Mouse (Mus musculus) CH12.LX (cell line): ENCODE data around the gene Dusp6. TPM values are rescaled to one million over a fixed set of nuclear protein-coding genes. Genes with fewer than 3 reads are reported as not detected.

Experiments used
- DNase-seq: peaks from one replicate; pipeline ENCODE4 v3.0.0-alpha.2; 2013; ENCODE audit errors: extremely low read depth
- H3K27ac ChIP-seq: 2 replicates; pipeline ENCODE4 v1.5.1; 2012; ENCODE audit warnings: low read depth, mild to moderate bottlenecking, control low read depth, moderate library complexity; ENCODE audit not compliant: insufficient read depth
- H3K27me3 ChIP-seq: replicated peaks from 2 replicates; pipeline ENCODE3; 2012; ENCODE audit warnings: inconsistent platforms
- H3K36me3 ChIP-seq, 2 experiments: replicated peaks in 1 of 2; 2 replicates each; pipeline versions ENCODE3 to v1.6.1; 2012; ENCODE audit warnings: inconsistent platforms in 1 of 2, low read length in 1 of 2, mild to moderate bottlenecking in 1 of 2, mixed read lengths in 1 of 2, moderate library complexity in 1 of 2; ENCODE audit not compliant: control insufficient read depth in 1 of 2, insufficient read depth in 1 of 2
- H3K4me1 ChIP-seq, 2 experiments: 2 replicates each; pipeline ENCODE4 v1.6.1; 2012; ENCODE audit warnings: inconsistent platforms in 1 of 2, moderate library complexity in 1 of 2; ENCODE audit not compliant: insufficient read depth in 2 of 2, control insufficient read depth in 1 of 2
- H3K4me2 ChIP-seq: 2 replicates; pipeline ENCODE4 v1.6.1; 2012; ENCODE audit warnings: low read depth, mild to moderate bottlenecking, control low read depth; ENCODE audit not compliant: poor library complexity, insufficient read depth, severe bottlenecking
- H3K4me3 ChIP-seq, 3 experiments: fragments of 150-350 bp in 1 of 3; sonication (generic) in 1 of 3; replicated peaks in 1 of 3; 2 replicates each; pipeline versions ENCODE3 to v1.5.1; 2011 to 2012; ENCODE audit warnings: low read depth in 2 of 3, low read length in 2 of 3, mild to moderate bottlenecking in 2 of 3, moderate library complexity in 2 of 3, control low read depth in 1 of 3, improper control_type of control experiment in 1 of 3, inconsistent platforms in 1 of 3, mixed read lengths in 1 of 3; ENCODE audit not compliant: poor library complexity in 1 of 3
- H3K79me2 ChIP-seq: replicated peaks from 2 replicates; pipeline ENCODE4 v1.6.1; 2012; ENCODE audit warnings: mild to moderate bottlenecking, moderate library complexity; ENCODE audit not compliant: control insufficient read depth, poor library complexity, insufficient read depth, severe bottlenecking; ENCODE audit errors: extremely low read depth
- H3K9ac ChIP-seq: 2 replicates; pipeline ENCODE4 v1.6.1; 2012; ENCODE audit warnings: low read depth, mild to moderate bottlenecking, control low read depth, moderate library complexity; ENCODE audit not compliant: insufficient read depth
- H3K9me3 ChIP-seq: replicated peaks from 2 replicates; pipeline ENCODE3; 2012; ENCODE audit warnings: low read length, inconsistent platforms, mixed read lengths
- BHLHE40 ChIP-seq: IDR thresholded peaks from 2 replicates; pipeline ENCODE4 v1.6.1; 2011; ENCODE audit warnings: mild to moderate bottlenecking, low read depth, low read length, improper control_type of control experiment
- CTCF ChIP-seq, 2 experiments: IDR thresholded peaks in 1 of 2; conservative IDR thresholded peaks in 1 of 2; 2 replicates each; pipeline ENCODE4 v1.5.1; 2011 to 2012; ENCODE audit warnings: low read depth in 2 of 2, low read length in 2 of 2, improper control_type of control experiment in 1 of 2, inconsistent platforms in 1 of 2, mild to moderate bottlenecking in 1 of 2, moderate library complexity in 1 of 2
- ELF1 ChIP-seq: IDR thresholded peaks from 2 replicates; pipeline ENCODE4 v1.6.1; 2014; ENCODE audit warnings: low read depth, mild to moderate bottlenecking, inconsistent platforms, low read length, improper control_type of control experiment
- EP300 ChIP-seq: IDR thresholded peaks from 2 replicates; pipeline ENCODE4 v1.6.1; 2011; ENCODE audit warnings: low read length, improper control_type of control experiment
- IRF4 ChIP-seq: IDR thresholded peaks from 2 replicates; pipeline ENCODE4 v1.6.1; 2014; ENCODE audit warnings: low read depth, mild to moderate bottlenecking, inconsistent platforms, low read length, improper control_type of control experiment
- JUN ChIP-seq: IDR thresholded peaks from 2 replicates; pipeline ENCODE4 v1.6.1; 2011; ENCODE audit warnings: low read depth, mild to moderate bottlenecking, low read length, improper control_type of control experiment, moderate library complexity; ENCODE audit not compliant: insufficient read depth
- JUND ChIP-seq: conservative IDR thresholded peaks from 2 replicates; pipeline ENCODE4 v1.6.1; 2011; ENCODE audit warnings: low read depth, low read length, improper control_type of control experiment
- KAT2A ChIP-seq: IDR thresholded peaks from 2 replicates; pipeline ENCODE4 v1.6.1; 2012; ENCODE audit warnings: low read length, improper control_type of control experiment, inconsistent platforms; ENCODE audit not compliant: insufficient replicate concordance
- MAFK ChIP-seq: IDR thresholded peaks from 2 replicates; pipeline ENCODE4 v1.6.1; 2011; ENCODE audit warnings: low read length, improper control_type of control experiment; ENCODE audit not compliant: insufficient replicate concordance
- MAZ ChIP-seq: IDR thresholded peaks from 2 replicates; pipeline ENCODE4 v1.6.1; 2012; ENCODE audit warnings: low read depth, mild to moderate bottlenecking, inconsistent platforms, low read length, improper control_type of control experiment, moderate library complexity
- MEF2A ChIP-seq: IDR thresholded peaks from 2 replicates; pipeline ENCODE4 v1.6.1; 2014; ENCODE audit warnings: low read depth, mild to moderate bottlenecking, inconsistent platforms, low read length, improper control_type of control experiment, borderline replicate concordance
- NELFE ChIP-seq: IDR thresholded peaks from 2 replicates; pipeline ENCODE4 v1.6.1; 2011; ENCODE audit warnings: low read depth, low read length, improper control_type of control experiment
- NRF1 ChIP-seq: IDR thresholded peaks from 2 replicates; pipeline ENCODE4 v1.6.1; 2014; ENCODE audit warnings: low read depth, mild to moderate bottlenecking, inconsistent platforms, low read length, improper control_type of control experiment, moderate library complexity
- POLR2A ChIP-seq: IDR thresholded peaks from 2 replicates; pipeline ENCODE4 v1.6.1; 2011; ENCODE audit warnings: low read depth, mild to moderate bottlenecking, improper control_type of control experiment, low read length
- RCOR1 ChIP-seq: conservative IDR thresholded peaks from 2 replicates; pipeline ENCODE4 v1.6.1; 2012; ENCODE audit warnings: low read depth, mild to moderate bottlenecking, inconsistent platforms, low read length, improper control_type of control experiment
- SMC3 ChIP-seq: IDR thresholded peaks from 2 replicates; pipeline ENCODE4 v1.6.1; 2011; ENCODE audit warnings: low read depth, low read length, improper control_type of control experiment
- TBP ChIP-seq: conservative IDR thresholded peaks from 2 replicates; pipeline ENCODE4 v1.6.1; 2011; ENCODE audit warnings: low read depth, low read length, improper control_type of control experiment
- ZKSCAN1 ChIP-seq: IDR thresholded peaks from 2 replicates; pipeline ENCODE4 v1.6.1; 2012; ENCODE audit warnings: low read depth, inconsistent platforms, low read length, improper control_type of control experiment, borderline replicate concordance
- dilution Hi-C: fragments of 300-500 bp; cut with MboI; formaldehyde crosslinking; loops from 2 replicates; pipeline ENCODE4 v1.14.3; 2020; ENCODE audit warnings: low sequenced_read_pairs; ENCODE audit not compliant: extremely low pct_unique_long_range_greater_than_20kb, extremely low pct_ligation_motif_present
- in situ Hi-C: fragments of 300-500 bp; cut with MboI; formaldehyde crosslinking; loops from 3 replicates; pipeline ENCODE4 v1.14.3; 2019; ENCODE audit warnings: low sequenced_read_pairs, low pct_ligation_motif_present, low pct_unique_long_range_greater_than_20kb, mixed read lengths
- polyA plus RNA-seq: library from polyadenylated mRNA; unstranded; fragments of >175 nt; gene quantifications from 2 replicates; pipeline ENCODE4 v1.2.1, GENCODE M21; 2012; ENCODE audit warnings: low read depth; ENCODE audit not compliant: insufficient read length
- total RNA-seq, 2 experiments: library from RNA; depleted of rRNA; stranded (reverse); fragments of 300-350 nt in 1 of 2; fragments of >200 nt in 1 of 2; gene quantifications; 2 replicates each; pipeline ENCODE4 v1.2.3; 2012 to 2014

Dusp6 gene
- total and polyA plus RNA-seq, 3 experiments, result 6.1 to 11.6 (median 7.6) TPM

- no peaks in the 10 kb centered on the region for H3K27me3 ChIP-seq
- H3K4me3 ChIP-seq, result no peak overlapping the region
- no peak overlapping the region for H3K9ac ChIP-seq
- dilution Hi-C loops, result no loop called here
- H3K4me1 ChIP-seq, result peaks cover 8 to 18% of the 10 kb centered on the region in 2 experiments
- H3K27ac ChIP-seq, result no peak overlapping the region
- no peak overlapping the region for H3K4me2 ChIP-seq
- no peaks in the 10 kb centered on the region for H3K79me2 ChIP-seq
- H3K36me3 ChIP-seq, result no peaks in the 10 kb centered on the region
- no peaks in the 10 kb centered on the region for H3K9me3 ChIP-seq
- DNase-seq, result no peak
- in situ Hi-C loops, result no loop called here
- TF ChIP-seq POLR2A (no peak), RCOR1 (no peak), ELF1 (no peak), MAZ (no peak), SMC3 (no peak), NRF1 (no peak), JUN (no peak), ZKSCAN1 (no peak)
Measured at GRCm38 (mm10) chr10:99273006-99273405, 10.0 kb downstream of the Dusp6 start.

GRCm38 (mm10) chr10:99274640-99275039, 11.6 kb downstream of the Dusp6 start:
- dilution Hi-C loops, result no loop called here
- TF ChIP-seq JUN (peak; percentile 27; the same call in 1 of the 2 replicates), KAT2A (no peak), MEF2A (peak; percentile 77), JUND (0 out of 2 replicates have a peak, but pooled peaks have one; percentile 29), EP300 (peak; percentile 78), MAFK (0 out of 2 replicates have a peak, but pooled peaks have one; percentile 15), IRF4 (peak; percentile 87), NELFE (no peak), TBP (no peak), BHLHE40 (peak; percentile 49), CTCF (conservative IDR thresholded peaks at IDR 0.05 in 1 of 2, IDR thresholded peaks at IDR 0.05 in 1 of 2; ENCODE audit: low read depth in 2 of 2, low read length in 2 of 2) (no peak)
- H3K27ac ChIP-seq, result no peak overlapping the region
- H3K4me2 ChIP-seq, result peak overlapping the region; percentile 24; the same call in 1 of the 2 replicates
- H3K27me3 ChIP-seq, result no peaks in the 10 kb centered on the region
- no peaks in the 10 kb centered on the region for H3K9me3 ChIP-seq
- H3K4me1 ChIP-seq, result peaks cover 4 to 6% of the 10 kb centered on the region in 2 experiments; a peak in 2 of 4 replicates
- no peak overlapping the region for H3K4me3 ChIP-seq
- in situ Hi-C loops, result no loop called here
- DNase-seq, result peak; percentile 9
- no peak overlapping the region for H3K9ac ChIP-seq
- H3K36me3 ChIP-seq, result no peaks in the 10 kb centered on the region
- H3K79me2 ChIP-seq, result no peaks in the 10 kb centered on the region
